Mouse (Mus musculus) E14TG2a.4 (cell line): Measurements from ENCODE around the gene Gne.

Experiments used
- CTCF ChIP-seq: conservative IDR thresholded peaks from 2 replicates; pipeline ENCODE4 v1.5.1; 2014; ENCODE audit warnings: low read length
- NANOG ChIP-seq: IDR thresholded peaks from 2 replicates; pipeline ENCODE4 v1.6.1; 2014; ENCODE audit warnings: borderline replicate concordance, low read length, mixed read lengths
- POU5F1 ChIP-seq: IDR thresholded peaks from 2 replicates; pipeline ENCODE4 v1.6.1; 2014; ENCODE audit warnings: low read length, borderline replicate concordance

GRCm38 (mm10) chr4:44036455-44036854 lies 47.5 kb downstream of the Gne start:
- TF ChIP-seq CTCF (no peak), NANOG (no peak), POU5F1 (no peak)
